Mouse (Mus musculus): ENCODE results near the gene H2-DMb2.

Gene H2-DMb2

GRCm38 (mm10) chr17:34185526-34185925, 42.4 kb downstream of the H2-DMb2 start:
- no peak for DNase-seq

- no peak for DNase-seq
Observed at GRCm38 (mm10) chr17:34186885-34187260, 43.8 kb downstream of the H2-DMb2 start.

GRCm38 (mm10) chr17:34187261-34187916, 44.3 kb downstream of the H2-DMb2 start, which contains the start of the genes Tap1 and Psmb9:
TSS of gene Tap1 (plus strand) at chr17:34187553.
TSS of gene Psmb9 (minus strand) at chr17:34187764.
- DNase-seq = peak; percentile 99 to 100

GRCm38 (mm10) chr17:34188010-34188409, 44.9 kb downstream of the H2-DMb2 start:
- peak in 1 of 2 experiments; percentile 52 for DNase-seq

- DNase-seq = no peak
Observed at GRCm38 (mm10) chr17:34188986-34189385, 45.9 kb downstream of the H2-DMb2 start.

GRCm38 (mm10) chr17:34192852-34193251, 49.7 kb downstream of the H2-DMb2 start:
- no peak for DNase-seq

GRCm38 (mm10) chr17:34193468-34193867, 50.4 kb downstream of the H2-DMb2 start:
- DNase-seq = no peak

- no peak for DNase-seq
Observed at GRCm38 (mm10) chr17:34194723-34195122, 51.6 kb downstream of the H2-DMb2 start.

- DNase-seq = no peak
Observed at GRCm38 (mm10) chr17:34196491-34196890, 53.4 kb downstream of the H2-DMb2 start.

GRCm38 (mm10) chr17:34196941-34197894, 54.1 kb downstream of the H2-DMb2 start, which contains the start of gene Psmb8:
TSS of gene Psmb8 (plus strand) at chr17:34197721.
- peak; percentile 95 to 96 for DNase-seq

- DNase-seq = peak; percentile 69 to 80
Observed at GRCm38 (mm10) chr17:34197904-34198520, 54.9 kb downstream of the H2-DMb2 start.

GRCm38 (mm10) chr17:34198521-34198912, 55.4 kb downstream of the H2-DMb2 start:
- DNase-seq = no peak

GRCm38 (mm10) chr17:34199050-34199619, 56.0 kb downstream of the H2-DMb2 start:
- no peak for DNase-seq

- DNase-seq = no peak
Observed at GRCm38 (mm10) chr17:34200047-34200446, 56.9 kb downstream of the H2-DMb2 start.

- no peak for DNase-seq
Observed at GRCm38 (mm10) chr17:34200772-34201505, 57.8 kb downstream of the H2-DMb2 start.

Measured in kidney, postnatal 36 days (tissue).